Mouse (Mus musculus) spleen, adult 18-20 months (tissue): ENCODE data around the gene Folr2.

ENCODE experiments used
- DNase-seq, 2 experiments: peaks; one replicate each; pipeline ENCODE4 v3.0.0; 2022; ENCODE audit warnings: mixed read lengths in 2 of 2

Folr2 gene

DNA sequence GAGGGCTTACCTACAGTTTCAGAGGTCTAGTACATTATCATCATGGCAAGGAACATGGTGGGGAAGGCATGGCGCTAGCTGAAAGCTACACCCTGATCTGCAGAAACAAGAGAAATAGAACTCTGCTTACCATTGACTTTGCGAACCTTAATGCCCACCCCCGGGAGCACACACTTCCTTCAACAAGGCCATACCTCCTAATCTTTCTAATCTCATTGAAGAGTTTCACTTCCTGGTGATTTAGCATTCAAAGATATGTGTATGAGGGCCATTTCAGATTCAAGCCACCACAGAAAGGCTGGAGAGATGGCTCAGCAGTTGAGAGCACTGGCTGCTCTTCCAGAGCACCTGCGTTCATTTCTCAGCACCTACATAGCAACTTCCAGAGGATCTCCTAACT is at the start of gene Folr2:
Folr2 (minus strand) TSS at position 101 of the 400 bp plus-strand sequence.
- no peak for DNase-seq

- no peak for DNase-seq
These were observed 49.7 kb upstream of the Folr2 start for GRCm38 (mm10) chr7:101906696-101907095.

DNA sequence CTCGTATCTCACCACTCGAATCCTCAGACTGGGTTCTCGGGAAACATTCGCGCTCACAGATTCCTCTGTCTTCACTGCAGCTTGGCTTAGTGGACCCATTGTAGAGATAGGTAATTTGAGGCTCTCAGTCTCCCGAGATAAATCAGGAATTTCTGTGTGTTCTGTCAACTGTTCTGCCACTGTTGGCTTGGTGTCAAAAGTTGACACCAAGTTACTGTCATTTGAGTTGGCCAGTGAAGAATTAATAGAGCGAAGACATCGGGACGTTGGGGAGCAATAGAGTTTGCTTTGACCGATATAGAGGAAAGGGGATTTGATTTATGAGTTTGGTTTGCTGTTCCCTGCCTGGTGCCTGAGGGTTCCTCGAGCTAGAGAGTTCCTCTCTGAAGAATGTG is 49.3 kb upstream of the Folr2 start, which contains the start of gene Tomt:
Tomt (minus strand) TSS at position 73 of the 395 bp plus-strand sequence.
- no peak for DNase-seq

- DNase-seq, result peak; percentile 97 to 98
These were observed 48.7 kb upstream of the Folr2 start, which contains the start of gene Lamtor1 for GRCm38 (mm10) chr7:101905561-101906286. Lamtor1 (plus strand) TSS chr7:101905904.

GRCm38 (mm10) chr7:101902846-101903245 is 45.9 kb upstream of the Folr2 start:
- DNase-seq, result no peak

DNA sequence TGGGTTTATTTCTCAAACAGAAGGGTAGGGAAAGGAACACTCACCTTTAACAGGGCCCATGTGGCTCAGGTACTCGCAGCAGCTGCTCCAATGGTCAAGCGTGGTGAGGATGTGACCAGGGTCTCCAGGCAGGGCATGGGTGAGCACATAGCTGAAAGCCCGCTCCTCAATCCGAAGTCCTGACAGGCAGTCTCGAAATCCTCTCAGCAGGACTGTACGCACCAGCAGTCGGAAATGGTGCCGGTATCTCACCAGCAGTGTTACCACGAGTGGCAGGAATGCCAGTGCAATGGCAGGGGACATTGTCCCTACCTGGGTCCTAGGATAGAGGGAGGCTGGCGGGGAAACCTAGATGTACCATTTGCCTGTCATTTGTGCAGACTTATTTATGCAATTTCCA is 45.0 kb upstream of the Folr2 start:
- no peak for DNase-seq

GRCm38 (mm10) chr7:101900331-101901097 is 43.5 kb upstream of the Folr2 start:
- no peak for DNase-seq

- peak; percentile 93 to 94 for DNase-seq
These were observed 39.4 kb upstream of the Folr2 start for GRCm38 (mm10) chr7:101896104-101897066.

DNA sequence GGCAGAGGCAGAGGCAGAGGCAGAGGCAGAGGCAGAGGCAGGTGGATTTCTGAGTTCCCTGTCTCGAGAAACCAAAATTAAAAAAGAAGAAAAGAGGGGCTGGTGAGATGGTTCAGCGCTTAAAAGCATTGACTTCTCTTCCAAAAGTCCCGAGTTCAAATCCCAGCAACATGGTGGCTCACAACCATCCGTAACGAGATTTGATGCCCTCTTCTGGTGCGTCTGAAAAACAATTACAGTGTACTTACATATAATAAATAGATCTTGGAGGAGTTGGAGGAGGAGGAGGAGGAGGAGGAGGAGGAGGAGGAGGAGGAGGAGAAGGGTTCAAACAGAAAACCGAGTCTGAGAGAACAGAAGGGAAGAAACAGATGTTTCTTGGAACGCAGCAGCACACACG is 38.7 kb upstream of the Folr2 start:
- DNase-seq, result no peak

DNA sequence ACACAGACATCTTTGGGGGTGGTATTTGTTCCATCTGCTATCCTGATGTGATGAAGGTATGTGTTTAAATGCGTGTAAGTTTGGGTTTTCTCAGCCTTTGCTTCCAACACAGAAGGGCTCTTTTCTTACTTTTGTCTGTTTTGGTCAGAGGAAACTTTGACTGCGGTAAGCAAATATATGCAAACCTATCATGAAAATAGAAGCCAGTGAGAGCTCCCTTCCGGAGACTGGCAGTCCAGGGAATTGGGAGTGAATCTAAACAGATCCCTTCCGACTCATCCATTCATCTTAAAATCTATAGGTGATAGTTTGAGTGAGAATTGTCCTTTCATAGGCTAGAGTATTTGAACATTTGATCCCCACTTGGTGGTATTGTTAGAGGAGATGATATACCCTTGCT is 31.5 kb upstream of the Folr2 start:
- no peak for DNase-seq

DNA sequence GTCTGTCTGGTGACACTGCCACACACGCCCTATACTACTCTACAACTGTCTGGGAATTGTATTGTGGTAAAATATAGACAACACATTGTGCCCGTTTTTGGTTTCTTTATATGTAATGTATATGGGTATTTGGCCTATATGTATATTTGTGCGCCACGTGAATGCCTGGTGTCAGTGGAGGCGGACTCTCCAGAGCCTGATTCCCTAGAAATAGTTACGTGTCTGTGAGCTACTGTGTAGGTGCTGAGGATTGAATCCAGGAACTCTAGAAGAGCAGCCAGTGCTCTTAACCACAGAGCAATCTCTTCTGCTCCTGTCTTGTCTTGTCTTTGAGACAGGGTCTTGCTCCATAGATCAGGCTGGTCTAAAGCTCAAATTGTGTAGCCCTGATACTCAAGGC is 29.3 kb upstream of the Folr2 start:
- no peak for DNase-seq

- DNase-seq, result no peak
These were observed 27.2 kb upstream of the Folr2 start for GRCm38 (mm10) chr7:101884160-101884559.

GRCm38 (mm10) chr7:101882413-101883154 is 25.6 kb upstream of the Folr2 start:
- no peak for DNase-seq

GRCm38 (mm10) chr7:101880855-101881254 is 23.9 kb upstream of the Folr2 start:
- no peak for DNase-seq

DNA sequence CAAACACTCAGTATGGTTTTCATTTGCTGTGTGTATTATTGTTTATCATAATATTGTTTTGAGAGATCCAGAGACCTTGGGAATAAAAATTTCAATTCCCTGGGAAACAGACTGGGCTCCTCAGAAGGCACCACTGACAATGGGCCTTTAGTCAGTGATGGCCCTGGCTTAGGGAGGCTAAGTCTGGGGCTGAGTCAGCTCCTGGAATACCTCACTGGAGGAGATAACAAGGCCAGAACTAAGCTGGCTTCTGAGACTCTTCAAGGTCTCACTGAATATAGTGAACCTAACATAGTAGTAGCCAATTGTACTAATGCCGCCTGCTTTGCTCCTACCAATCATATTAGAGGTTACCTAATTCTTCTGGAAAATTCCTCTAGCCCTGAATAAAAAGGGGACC is 19.0 kb upstream of the Folr2 start:
- no peak for DNase-seq

- no peak for DNase-seq
These were observed 14.3 kb upstream of the Folr2 start for GRCm38 (mm10) chr7:101871296-101871695.

DNA sequence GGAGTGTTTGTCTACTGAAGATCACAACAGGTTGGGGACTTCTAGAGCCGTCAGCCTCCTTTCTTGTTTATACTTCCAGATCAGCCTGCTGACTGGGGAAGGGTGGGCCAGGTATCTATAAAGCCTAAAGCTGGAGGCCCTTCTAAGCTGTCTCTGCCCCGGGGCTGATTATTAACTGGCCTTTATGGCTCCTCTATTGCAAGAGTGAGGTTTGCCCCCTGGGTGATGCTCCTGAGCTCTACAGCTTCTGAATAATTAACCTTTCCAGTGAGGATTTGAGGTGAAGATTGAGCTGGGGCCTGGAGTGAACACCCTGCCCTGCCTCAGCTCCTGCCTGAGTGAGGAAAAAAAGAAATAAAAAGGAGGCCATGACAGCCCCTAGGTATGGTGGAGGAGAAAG is 13.6 kb upstream of the Folr2 start, which contains the start of gene Folr1:
Folr1 (minus strand) TSS at position 160 of the 400 bp plus-strand sequence.
- no peak for DNase-seq

GRCm38 (mm10) chr7:101869163-101869500 is 12.1 kb upstream of the Folr2 start:
- DNase-seq, result no peak

DNA sequence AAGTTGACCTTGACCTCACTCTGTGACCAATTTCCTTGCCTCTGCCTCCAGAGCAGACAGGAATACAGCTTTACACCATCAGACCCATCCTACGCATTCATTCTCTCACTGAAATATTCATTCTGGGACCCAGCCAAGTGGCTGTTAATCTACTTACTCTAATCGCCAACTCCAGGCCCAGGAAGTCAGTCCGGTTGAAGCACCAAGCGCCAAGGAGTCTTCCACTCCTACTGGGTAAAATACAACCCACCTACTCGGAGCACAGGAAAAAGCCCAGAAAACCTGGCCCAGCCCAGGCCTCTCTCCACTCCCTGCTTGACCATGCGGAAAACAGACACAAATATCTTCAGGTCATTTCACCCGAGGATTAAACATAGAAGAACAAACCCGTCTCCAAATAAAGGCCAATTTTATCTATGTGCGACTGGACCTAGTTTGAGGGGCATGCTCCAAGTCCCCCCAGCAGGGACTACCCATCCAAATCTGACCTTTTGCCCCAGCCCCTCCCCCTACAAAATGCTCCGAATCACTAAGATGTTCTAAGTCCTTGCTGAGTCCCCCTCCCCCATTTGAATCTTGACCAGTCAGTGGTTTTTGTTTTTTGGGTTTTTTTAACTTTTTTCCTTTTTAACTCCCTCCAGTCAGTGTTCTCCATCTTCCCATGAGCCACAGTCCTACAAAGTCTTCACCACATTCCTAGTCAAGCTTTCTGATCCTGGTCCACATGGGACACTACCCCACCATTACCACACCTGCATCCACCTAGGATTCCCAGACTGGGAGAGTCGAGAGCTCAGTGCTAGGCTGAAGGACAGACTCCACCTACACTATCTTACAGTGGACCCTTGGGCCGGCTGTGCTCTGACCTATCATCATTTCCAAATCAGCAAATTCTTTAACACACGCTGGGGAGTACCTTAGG is 11.5 kb upstream of the Folr2 start:
- DNase-seq, result no peak

GRCm38 (mm10) chr7:101867482-101867881 is 10.5 kb upstream of the Folr2 start:
- no peak for DNase-seq
